Mouse (Mus musculus) CH12.LX (cell line): Measurements from ENCODE around the gene Gm10837. TPM values are rescaled to one million over a fixed set of nuclear protein-coding genes. Genes with fewer than 3 reads are reported as not detected.

ENCODE experiments used
- DNase-seq: peaks from one replicate; pipeline ENCODE4 v3.0.0-alpha.2; 2013; ENCODE audit errors: extremely low read depth
- H3K27ac ChIP-seq: 2 replicates; pipeline ENCODE4 v1.5.1; 2012; ENCODE audit warnings: low read depth, mild to moderate bottlenecking, control low read depth, moderate library complexity; ENCODE audit not compliant: insufficient read depth
- H3K27me3 ChIP-seq: replicated peaks from 2 replicates; pipeline ENCODE3; 2012; ENCODE audit warnings: inconsistent platforms
- H3K36me3 ChIP-seq, 2 experiments: replicated peaks in 1 of 2; 2 replicates each; pipeline versions ENCODE3 to v1.6.1; 2012; ENCODE audit warnings: inconsistent platforms in 1 of 2, low read length in 1 of 2, mild to moderate bottlenecking in 1 of 2, mixed read lengths in 1 of 2, moderate library complexity in 1 of 2; ENCODE audit not compliant: control insufficient read depth in 1 of 2, insufficient read depth in 1 of 2
- H3K4me1 ChIP-seq, 2 experiments: 2 replicates each; pipeline ENCODE4 v1.6.1; 2012; ENCODE audit warnings: inconsistent platforms in 1 of 2, moderate library complexity in 1 of 2; ENCODE audit not compliant: insufficient read depth in 2 of 2, control insufficient read depth in 1 of 2
- H3K4me2 ChIP-seq: 2 replicates; pipeline ENCODE4 v1.6.1; 2012; ENCODE audit warnings: low read depth, mild to moderate bottlenecking, control low read depth; ENCODE audit not compliant: poor library complexity, insufficient read depth, severe bottlenecking
- H3K4me3 ChIP-seq, 3 experiments: fragments of 150-350 bp in 1 of 3; sonication (generic) in 1 of 3; replicated peaks in 1 of 3; 2 replicates each; pipeline versions ENCODE3 to v1.5.1; 2011 to 2012; ENCODE audit warnings: low read depth in 2 of 3, low read length in 2 of 3, mild to moderate bottlenecking in 2 of 3, moderate library complexity in 2 of 3, control low read depth in 1 of 3, improper control_type of control experiment in 1 of 3, inconsistent platforms in 1 of 3, mixed read lengths in 1 of 3; ENCODE audit not compliant: poor library complexity in 1 of 3
- H3K79me2 ChIP-seq: replicated peaks from 2 replicates; pipeline ENCODE4 v1.6.1; 2012; ENCODE audit warnings: mild to moderate bottlenecking, moderate library complexity; ENCODE audit not compliant: control insufficient read depth, poor library complexity, insufficient read depth, severe bottlenecking; ENCODE audit errors: extremely low read depth
- H3K9ac ChIP-seq: 2 replicates; pipeline ENCODE4 v1.6.1; 2012; ENCODE audit warnings: low read depth, mild to moderate bottlenecking, control low read depth, moderate library complexity; ENCODE audit not compliant: insufficient read depth
- H3K9me3 ChIP-seq: replicated peaks from 2 replicates; pipeline ENCODE3; 2012; ENCODE audit warnings: low read length, inconsistent platforms, mixed read lengths
- BHLHE40 ChIP-seq: IDR thresholded peaks from 2 replicates; pipeline ENCODE4 v1.6.1; 2011; ENCODE audit warnings: mild to moderate bottlenecking, low read depth, low read length, improper control_type of control experiment
- CHD2 ChIP-seq: IDR thresholded peaks from 2 replicates; pipeline ENCODE4 v1.6.1; 2011; ENCODE audit warnings: low read length, improper control_type of control experiment
- ELF1 ChIP-seq: IDR thresholded peaks from 2 replicates; pipeline ENCODE4 v1.6.1; 2014; ENCODE audit warnings: low read depth, mild to moderate bottlenecking, inconsistent platforms, low read length, improper control_type of control experiment
- GABPA ChIP-seq: IDR thresholded peaks from 2 replicates; pipeline ENCODE4 v1.6.1; 2012; ENCODE audit warnings: low read depth, low read length, improper control_type of control experiment, inconsistent platforms; ENCODE audit not compliant: insufficient replicate concordance
- JUN ChIP-seq: IDR thresholded peaks from 2 replicates; pipeline ENCODE4 v1.6.1; 2011; ENCODE audit warnings: low read depth, mild to moderate bottlenecking, low read length, improper control_type of control experiment, moderate library complexity; ENCODE audit not compliant: insufficient read depth
- JUND ChIP-seq: conservative IDR thresholded peaks from 2 replicates; pipeline ENCODE4 v1.6.1; 2011; ENCODE audit warnings: low read depth, low read length, improper control_type of control experiment
- MAFK ChIP-seq: IDR thresholded peaks from 2 replicates; pipeline ENCODE4 v1.6.1; 2011; ENCODE audit warnings: low read length, improper control_type of control experiment; ENCODE audit not compliant: insufficient replicate concordance
- MAZ ChIP-seq: IDR thresholded peaks from 2 replicates; pipeline ENCODE4 v1.6.1; 2012; ENCODE audit warnings: low read depth, mild to moderate bottlenecking, inconsistent platforms, low read length, improper control_type of control experiment, moderate library complexity
- NELFE ChIP-seq: IDR thresholded peaks from 2 replicates; pipeline ENCODE4 v1.6.1; 2011; ENCODE audit warnings: low read depth, low read length, improper control_type of control experiment
- RCOR1 ChIP-seq: conservative IDR thresholded peaks from 2 replicates; pipeline ENCODE4 v1.6.1; 2012; ENCODE audit warnings: low read depth, mild to moderate bottlenecking, inconsistent platforms, low read length, improper control_type of control experiment
- SMC3 ChIP-seq: IDR thresholded peaks from 2 replicates; pipeline ENCODE4 v1.6.1; 2011; ENCODE audit warnings: low read depth, low read length, improper control_type of control experiment
- TBP ChIP-seq: conservative IDR thresholded peaks from 2 replicates; pipeline ENCODE4 v1.6.1; 2011; ENCODE audit warnings: low read depth, low read length, improper control_type of control experiment
- TCF12 ChIP-seq: IDR thresholded peaks from 2 replicates; pipeline ENCODE4 v1.6.1; 2014; ENCODE audit warnings: low read depth, mild to moderate bottlenecking, inconsistent platforms, low read length, improper control_type of control experiment
- UBTF ChIP-seq: IDR thresholded peaks from 2 replicates; pipeline ENCODE4 v1.6.1; 2012; ENCODE audit warnings: low read depth, mild to moderate bottlenecking, inconsistent platforms, low read length, improper control_type of control experiment, moderate library complexity
- USF2 ChIP-seq: conservative IDR thresholded peaks from 2 replicates; pipeline ENCODE4 v1.6.1; 2011; ENCODE audit warnings: low read depth, low read length, improper control_type of control experiment
- ZKSCAN1 ChIP-seq: IDR thresholded peaks from 2 replicates; pipeline ENCODE4 v1.6.1; 2012; ENCODE audit warnings: low read depth, inconsistent platforms, low read length, improper control_type of control experiment, borderline replicate concordance
- ZMIZ1 ChIP-seq: IDR thresholded peaks from 2 replicates; pipeline ENCODE4 v1.6.1; 2012; ENCODE audit warnings: low read depth, mild to moderate bottlenecking, inconsistent platforms, low read length, improper control_type of control experiment
- ZNF384 ChIP-seq: IDR thresholded peaks from 2 replicates; pipeline ENCODE4 v1.6.1; 2012; ENCODE audit warnings: low read depth, low read length, improper control_type of control experiment, inconsistent platforms
- dilution Hi-C: fragments of 300-500 bp; cut with MboI; formaldehyde crosslinking; loops from 2 replicates; pipeline ENCODE4 v1.14.3; 2020; ENCODE audit warnings: low sequenced_read_pairs; ENCODE audit not compliant: extremely low pct_unique_long_range_greater_than_20kb, extremely low pct_ligation_motif_present
- in situ Hi-C: fragments of 300-500 bp; cut with MboI; formaldehyde crosslinking; loops from 3 replicates; pipeline ENCODE4 v1.14.3; 2019; ENCODE audit warnings: low sequenced_read_pairs, low pct_ligation_motif_present, low pct_unique_long_range_greater_than_20kb, mixed read lengths
- polyA plus RNA-seq: library from polyadenylated mRNA; unstranded; fragments of >175 nt; gene quantifications from 2 replicates; pipeline ENCODE4 v1.2.1, GENCODE M21; 2012; ENCODE audit warnings: low read depth; ENCODE audit not compliant: insufficient read length
- total RNA-seq, 2 experiments: library from RNA; depleted of rRNA; stranded (reverse); fragments of 300-350 nt in 1 of 2; fragments of >200 nt in 1 of 2; gene quantifications; 2 replicates each; pipeline ENCODE4 v1.2.3; 2012 to 2014

Gm10837 gene
- total and polyA plus RNA-seq, 3 experiments = not detected

- no peaks in the 10 kb centered on the region for H3K79me2 ChIP-seq
- no peak for TF ChIP-seq GABPA
- TF ChIP-seq ELF1 = no peak
- TF ChIP-seq TCF12 = no peak
- no peak for TF ChIP-seq USF2
- TF ChIP-seq TBP = no peak
- no peak for TF ChIP-seq JUN
- TF ChIP-seq NELFE = no peak
- no peak for TF ChIP-seq ZKSCAN1
- no peak for TF ChIP-seq MAFK
- TF ChIP-seq RCOR1 = no peak
- no peak for TF ChIP-seq ZNF384
- no peak for TF ChIP-seq SMC3
- no peak for TF ChIP-seq JUND
- TF ChIP-seq BHLHE40 = no peak
- TF ChIP-seq MAZ = no peak
- TF ChIP-seq CHD2 = no peak
- no peak overlapping the region for H3K4me2 ChIP-seq
- dilution Hi-C loops (no loop called here), in situ Hi-C loops (no loop called here)
- H3K4me3 ChIP-seq = no peak overlapping the region
- H3K27me3 ChIP-seq = no peaks in the 10 kb centered on the region
- H3K4me1 ChIP-seq = no peaks in the 10 kb centered on the region
- DNase-seq = no peak
- no peaks in the 10 kb centered on the region for H3K36me3 ChIP-seq
- H3K27ac ChIP-seq = no peak overlapping the region
- H3K9ac ChIP-seq = no peak overlapping the region
- H3K9me3 ChIP-seq = peaks cover 31% of the 10 kb centered on the region
These were observed 16.1 kb upstream of the Gm10837 start for GRCm38 (mm10) chr14:122474041-122474890.

- H3K27me3 ChIP-seq = no peaks in the 10 kb centered on the region
- H3K27ac ChIP-seq = no peak within 1 kb of the TSS
- H3K4me2 ChIP-seq = no peak within 1 kb of the TSS
- H3K9ac ChIP-seq = no peak within 1 kb of the TSS
- DNase-seq = no peak
- dilution Hi-C loops = no loop called here
- H3K36me3 ChIP-seq = no peaks in the 10 kb centered on the region
- TF ChIP-seq MAZ (no peak), RCOR1 (no peak), ZNF384 (no peak), GABPA (no peak), ZMIZ1 (no peak), UBTF (no peak), BHLHE40 (no peak), NELFE (no peak), MAFK (no peak)
- no peaks in the 10 kb centered on the region for H3K79me2 ChIP-seq
- in situ Hi-C loops = no loop called here
- no peak within 1 kb of the TSS for H3K4me3 ChIP-seq
- peaks cover 31% of the 10 kb centered on the region for H3K9me3 ChIP-seq
- no peaks in the 10 kb centered on the region for H3K4me1 ChIP-seq
These were observed 15.4 kb upstream of the Gm10837 start, which contains the start of gene Zic2 for GRCm38 (mm10) chr14:122474891-122475556. Gene Zic2, plus strand, starts transcription at chr14:122475435.
